In the genomic region with DNA sequence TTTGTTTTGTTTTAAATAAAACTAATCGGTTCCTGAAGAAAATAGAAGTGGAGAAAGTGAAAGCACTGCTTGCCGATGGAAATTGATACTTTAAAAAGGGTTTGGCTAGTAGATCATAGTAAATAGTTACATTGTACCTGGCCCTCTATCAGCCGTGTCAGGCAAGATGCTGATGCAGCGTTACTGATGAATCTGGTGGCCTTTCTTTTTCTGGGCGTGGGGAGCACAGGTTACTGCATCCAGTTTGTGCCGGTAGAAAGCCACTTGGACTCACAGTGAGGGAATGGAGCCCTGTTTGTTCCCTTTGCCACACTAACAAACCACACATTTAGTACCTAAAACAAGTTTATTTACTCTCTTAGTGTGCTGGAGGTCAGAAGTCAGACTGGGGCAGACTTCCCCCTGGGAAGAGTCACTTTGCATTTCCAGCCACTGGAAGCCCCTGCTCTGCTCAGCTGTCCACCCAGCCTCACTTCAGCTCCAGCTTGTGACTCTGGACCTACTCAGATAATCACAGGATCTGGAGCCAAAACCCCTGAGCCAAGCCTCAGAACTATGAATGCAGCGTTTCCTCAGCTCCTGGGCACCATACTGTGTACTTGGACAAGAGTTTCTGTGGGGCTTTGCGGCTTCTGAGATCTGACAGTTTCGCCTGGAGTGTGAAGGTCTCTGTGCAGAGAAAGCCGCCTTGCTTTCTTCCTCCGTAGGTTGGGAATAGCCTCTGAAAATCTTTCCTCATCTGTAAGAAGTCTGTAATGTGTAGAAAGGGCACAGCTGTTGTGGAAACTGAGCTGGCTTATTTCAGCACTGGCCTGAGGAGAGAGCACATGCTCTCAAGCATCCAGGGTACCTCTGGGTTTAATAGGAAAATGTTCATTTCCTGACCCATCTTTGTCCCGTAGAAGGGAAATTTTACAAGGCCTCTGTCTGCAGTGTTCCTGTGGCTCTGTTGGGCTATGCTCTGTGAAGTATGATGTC, we compare ENCODE assay signal across 13 mouse cellular contexts. TPM values are rescaled to one million over a fixed set of nuclear protein-coding genes. Genes with fewer than 3 reads are reported as not detected.
DNase-seq lines count a peak whose midpoint lies in the region; ATAC-seq and TF ChIP-seq lines count a peak whose summit lies in the region.
"Had no signal": no experiment of that assay in that cellular context is flagged by ENCODE, and none has a peak within 500 bp of the region (broad histone marks: within the 10 kb centered on the region; RNA-seq: fewer than 3 reads in every experiment).

No protein-coding gene starts in this region.

- TF ChIP-seq EP300 in stomach, postnatal 0 days (optimal IDR thresholded peaks at IDR 0.05), result no peak

- no peak for TF ChIP-seq CTCF in stomach, postnatal 0 days (IDR thresholded peaks at IDR 0.05; ENCODE audit: low read depth)

- H3K9me3 ChIP-seq in liver, embryonic 12.5 days (replicated peaks), result no peaks in the 10 kb centered on the region
- no peaks in the 10 kb centered on the region for H3K9me3 ChIP-seq in liver, embryonic 11.5 days (ENCODE audit: control insufficient read depth, low read length)
- H3K9me3 ChIP-seq in stomach, postnatal 0 days (ENCODE audit: control insufficient read depth, low read length), result no peaks in the 10 kb centered on the region

- DNase-seq in heart, adult 11 months, result peak; percentile 93
- no peak for DNase-seq in heart, adult 8-10 months (ENCODE audit: low spot score)
- DNase-seq in liver, embryonic 11.5 days (ENCODE audit: low spot score), result no peak
- peak; percentile 64 for DNase-seq in kidney, adult 9 months
- DNase-seq in stomach, postnatal 0 days (ENCODE audit: low spot score), result peak; percentile 17
- DNase-seq in thymus, postnatal 25 days, result no peak
- no peak for DNase-seq in natural killer cell, adult 2 months (ENCODE audit: low spot score in 2 of 2)
- DNase-seq: cerebellum, adult 18-20 months; gastrocnemius, adult 2 months had no signal

- no peak overlapping the region for H3K9ac ChIP-seq in liver, embryonic 12.5 days
- no peak overlapping the region for H3K9ac ChIP-seq in liver, embryonic 11.5 days (ENCODE audit: low read depth, low read length)
- no peak overlapping the region for H3K9ac ChIP-seq in stomach, postnatal 0 days (ENCODE audit: low read length)
- H3K9ac ChIP-seq: liver, embryonic 14.5 days had no signal

- H3K4me1 ChIP-seq in liver, embryonic 12.5 days, result peaks cover 68% of the 10 kb centered on the region
- peaks cover 40% of the 10 kb centered on the region for H3K4me1 ChIP-seq in liver, embryonic 11.5 days (replicated peaks; ENCODE audit: control insufficient read depth, insufficient read depth, low read length)
- H3K4me1 ChIP-seq in stomach, postnatal 0 days (replicated peaks; ENCODE audit: control insufficient read depth, insufficient read depth), result no peaks in the 10 kb centered on the region

- no peak overlapping the region for H3K4me2 ChIP-seq in liver, embryonic 12.5 days
- H3K4me2 ChIP-seq in liver, embryonic 11.5 days, result no peak overlapping the region
- no peak overlapping the region for H3K4me2 ChIP-seq in stomach, postnatal 0 days (replicated peaks; ENCODE audit: low read depth)

- 55% methylated on average over 12 of the region's 12 CpGs for WGBS in liver, embryonic 12.5 days (ENCODE audit: insufficient replicate concordance)
- 69% methylated on average over 12 of the region's 12 CpGs for WGBS in liver, embryonic 11.5 days
- 51% methylated on average over 12 of the region's 12 CpGs for WGBS in stomach, postnatal 0 days

- no peak for ATAC-seq in liver, embryonic 12.5 days
- ATAC-seq in liver, embryonic 11.5 days (replicated peaks; ENCODE audit: low FRiP score), result no peak
- peak; percentile 48 for ATAC-seq in stomach, postnatal 0 days (ENCODE audit: low FRiP score, low TSS enrichment)
- ATAC-seq: activated CD4-positive, CD25-positive, alpha-beta regulatory T cell, adult 4 months; midbrain, embryonic 16.5 days had no signal

- no peaks in the 10 kb centered on the region for H3K27me3 ChIP-seq in liver, embryonic 12.5 days (replicated peaks)
- H3K27me3 ChIP-seq in liver, embryonic 11.5 days (replicated peaks; ENCODE audit: control insufficient read depth, insufficient read depth, low read length), result no peaks in the 10 kb centered on the region
- H3K27me3 ChIP-seq in stomach, postnatal 0 days (ENCODE audit: control insufficient read depth, insufficient read depth, low read length), result no peaks in the 10 kb centered on the region

- H3K27ac ChIP-seq in liver, embryonic 12.5 days, result 0 out of 2 replicates have a peak overlapping the region, but pooled peaks have one; percentile 15
- H3K27ac ChIP-seq in liver, embryonic 11.5 days (ENCODE audit: low read depth, low read length), result no peak overlapping the region
- no peak overlapping the region for H3K27ac ChIP-seq in stomach, postnatal 0 days (replicated peaks)
- H3K27ac ChIP-seq: gastrocnemius, adult 2 months; liver, embryonic 14.5 days had no signal

- no peak overlapping the region for H3K4me3 ChIP-seq in liver, embryonic 12.5 days
- no peak overlapping the region for H3K4me3 ChIP-seq in liver, embryonic 11.5 days (ENCODE audit: low read depth, low read length)
- H3K4me3 ChIP-seq in stomach, postnatal 0 days (ENCODE audit: low read depth, low read length), result no peak overlapping the region
- H3K4me3 ChIP-seq: gastrocnemius, adult 2 months had no signal

- H3K36me3 ChIP-seq in liver, embryonic 12.5 days, result peaks cover 38% of the 10 kb centered on the region
- peaks cover 4% of the 10 kb centered on the region; the same call in 1 of the 2 replicates for H3K36me3 ChIP-seq in liver, embryonic 11.5 days (ENCODE audit: control insufficient read depth, insufficient read depth, low read length)
- H3K36me3 ChIP-seq in stomach, postnatal 0 days (ENCODE audit: control insufficient read depth, insufficient read depth, low read length), result no peaks in the 10 kb centered on the region

RNA-seq across cellular contexts. Expression of a gene that starts 8.4 kb away (rescaled TPM):
- total RNA-seq in heart, adult 8-10 months (2022), result 1 to 10 TPM; 6.5 to 9.9 (median 8.4) TPM
- 87.9 and 89.1 TPM in 2 replicates for polyA plus RNA-seq in liver, embryonic 12.5 days (2016; fragmentation: Nextera tagmentation; extraction: Ambion mirVana)
- 142 and 149 TPM in 2 replicates for polyA plus RNA-seq in liver, embryonic 11.5 days (2014; fragmentation: Nextera tagmentation; extraction: Ambion mirVana)
- polyA plus RNA-seq in stomach, postnatal 0 days (2015; fragmentation: Nextera tagmentation; extraction: Ambion mirVana), result 34.5 TPM in 2 replicates

RNA-seq across cellular contexts. Expression of a gene that starts 24.6 kb away (rescaled TPM):
- under 1 TPM; 0.17 to 0.53 (median 0.25) TPM for total RNA-seq in heart, adult 8-10 months (2022)
- polyA plus RNA-seq in liver, embryonic 12.5 days (2016; fragmentation: Nextera tagmentation; extraction: Ambion mirVana), result not detected in 2 replicates
- not detected in 2 replicates for polyA plus RNA-seq in liver, embryonic 11.5 days (2014; fragmentation: Nextera tagmentation; extraction: Ambion mirVana)
- polyA plus RNA-seq in stomach, postnatal 0 days (2015; fragmentation: Nextera tagmentation; extraction: Ambion mirVana), result 0.11 and 0.21 TPM in 2 replicates
- polyA plus RNA-seq: activated CD4-positive, CD25-positive, alpha-beta regulatory T cell, adult 4 months; liver, embryonic 14.5 days had no signal

Comparison
In these comparisons a context has a peak if more than half of its experiments do, and no peak if none do; other contexts are left out.
1. DNase-seq: peak in heart, adult 11 months (single experiment), kidney, adult 9 months (single experiment) and stomach, postnatal 0 days (single experiment); none in heart, adult 8-10 months (single experiment), liver, embryonic 11.5 days (single experiment), thymus, postnatal 25 days (single experiment) and natural killer cell, adult 2 months (0 of 2).